Mouse (Mus musculus) ZHBTc4 (cell line): ENCODE measurements around the gene Arhgef7.

Source experiments
- DNase-seq: peaks from one replicate; pipeline ENCODE4 v3.0.0-alpha.2; 2011; ENCODE audit warnings: low read depth, low spot score

Arhgef7 gene

GRCm38 (mm10) chr8:11797128-11797527 lies 69.6 kb downstream of the Arhgef7 start:
- no peak for DNase-seq

- peak; percentile 19 for DNase-seq
These were observed 70.4 kb downstream of the Arhgef7 start for GRCm38 (mm10) chr8:11797729-11798479.

GRCm38 (mm10) chr8:11798480-11798867 lies 71.0 kb downstream of the Arhgef7 start:
- DNase-seq = no peak

GRCm38 (mm10) chr8:11799098-11799497 lies 71.6 kb downstream of the Arhgef7 start:
- no peak for DNase-seq

GRCm38 (mm10) chr8:11800481-11800880 lies 73.0 kb downstream of the Arhgef7 start:
- no peak for DNase-seq

GRCm38 (mm10) chr8:11801571-11801970 lies 74.0 kb downstream of the Arhgef7 start:
- DNase-seq = no peak

- DNase-seq = no peak
These were observed 77.4 kb downstream of the Arhgef7 start for GRCm38 (mm10) chr8:11804914-11805313.

GRCm38 (mm10) chr8:11806252-11806651 lies 78.7 kb downstream of the Arhgef7 start:
- no peak for DNase-seq

GRCm38 (mm10) chr8:11807361-11807760 lies 79.8 kb downstream of the Arhgef7 start:
- DNase-seq = no peak

GRCm38 (mm10) chr8:11808047-11808446 lies 80.5 kb downstream of the Arhgef7 start:
- DNase-seq = no peak

GRCm38 (mm10) chr8:11810426-11810825 lies 82.9 kb downstream of the Arhgef7 start:
- DNase-seq = no peak

GRCm38 (mm10) chr8:11813801-11814200 lies 86.3 kb downstream of the Arhgef7 start:
- no peak for DNase-seq

GRCm38 (mm10) chr8:11815206-11815605 lies 87.7 kb downstream of the Arhgef7 start:
- peak; percentile 33 for DNase-seq

GRCm38 (mm10) chr8:11820136-11820535 lies 92.6 kb downstream of the Arhgef7 start:
- DNase-seq = no peak

GRCm38 (mm10) chr8:11820568-11820967 lies 93.0 kb downstream of the Arhgef7 start:
- DNase-seq = no peak

- DNase-seq = no peak
These were observed 94.1 kb downstream of the Arhgef7 start for GRCm38 (mm10) chr8:11821451-11822206.

GRCm38 (mm10) chr8:11822550-11823060 lies 95.1 kb downstream of the Arhgef7 start:
- DNase-seq = no peak

- DNase-seq = no peak
These were observed 98.2 kb downstream of the Arhgef7 start for GRCm38 (mm10) chr8:11825756-11826155.

- DNase-seq = no peak
These were observed 99.8 kb downstream of the Arhgef7 start for GRCm38 (mm10) chr8:11827312-11827711.

GRCm38 (mm10) chr8:11830214-11831046 lies 102.9 kb downstream of the Arhgef7 start:
- DNase-seq = peak; percentile 21

GRCm38 (mm10) chr8:11831174-11831573 lies 103.7 kb downstream of the Arhgef7 start:
- no peak for DNase-seq

GRCm38 (mm10) chr8:11831939-11832338 lies 104.4 kb downstream of the Arhgef7 start:
- no peak for DNase-seq
